Mouse (Mus musculus) liver, postnatal 0 days (tissue): ENCODE results near the gene Mfsd4b5.

ENCODE experiments used
- CTCF ChIP-seq: sonication (generic); IDR thresholded peaks from 2 replicates; pipeline ENCODE4 v1.5.1; 2016; ENCODE audit warnings: antibody characterized with exemption, low read depth
- EP300 ChIP-seq: IDR thresholded peaks from 2 replicates; pipeline ENCODE4 v1.6.1; 2016; ENCODE audit warnings: antibody characterized with exemption, low read depth, mild to moderate bottlenecking

DNA sequence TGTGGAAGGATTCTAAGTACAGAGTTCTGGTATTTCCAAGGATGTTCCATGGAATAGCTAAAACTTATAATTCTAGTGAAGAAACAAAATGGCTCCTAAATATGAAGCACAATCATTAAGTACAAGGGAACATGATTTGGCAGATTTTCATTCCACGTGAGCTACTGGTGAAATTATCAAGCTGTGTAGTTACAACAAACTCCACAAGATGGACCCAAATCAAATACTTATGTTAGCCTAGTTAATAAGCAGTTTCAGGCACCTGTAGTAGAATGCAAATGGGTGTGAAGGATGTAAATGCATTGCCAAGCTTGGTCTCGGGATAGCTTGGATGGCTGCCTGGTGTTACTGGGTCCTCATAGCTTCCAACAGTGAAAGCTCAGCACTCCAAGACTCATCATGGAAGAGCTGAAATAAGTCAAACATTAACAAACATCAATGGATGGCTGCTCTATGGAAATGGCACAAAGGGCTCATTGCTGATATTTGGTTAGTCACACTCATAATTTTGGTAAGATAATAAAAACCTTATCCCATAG is 30.0 kb downstream of the Mfsd4b5 start:
- TF ChIP-seq EP300 (no peak), CTCF (peak; percentile 19)
